Mouse (Mus musculus) lung, postnatal 0 days (tissue): Measurements from ENCODE around the gene Cd6.

ENCODE experiments used
- CTCF ChIP-seq: IDR thresholded peaks from 2 replicates; pipeline ENCODE4 v1.5.1; 2016; ENCODE audit warnings: antibody characterized with exemption, mild to moderate bottlenecking
- EP300 ChIP-seq: IDR thresholded peaks from 2 replicates; pipeline ENCODE4 v1.6.1; 2016; ENCODE audit warnings: antibody characterized with exemption, mild to moderate bottlenecking, control low read depth

GRCm38 (mm10) chr19:10783168-10783567 is 46.7 kb downstream of the Cd6 start:
- TF ChIP-seq EP300, result no peak
- TF ChIP-seq CTCF, result no peak
